Mouse (Mus musculus) neural tube, embryonic 12.5 days (tissue): ENCODE measurements around the gene Kcnq5. TPM values are rescaled to one million over a fixed set of nuclear protein-coding genes. Genes with fewer than 3 reads are reported as not detected.

ENCODE experiments used
- ATAC-seq: fragments of 200-750 bp; cut with Nextera tagmentation; 2 replicates; pipeline ENCODE4 v1.8.0; 2017; ENCODE audit warnings: low read depth, mild to moderate bottlenecking, moderate TSS enrichment, moderate library complexity; ENCODE audit not compliant: low FRiP score
- H3K27ac ChIP-seq: fragments of 300-500 bp; sonication (generic); 2 replicates; pipeline ENCODE4 v1.5.1; 2016
- H3K27me3 ChIP-seq: fragments of 300-500 bp; sonication (generic); replicated peaks from 2 replicates; pipeline ENCODE4 v1.6.1; 2016; ENCODE audit warnings: mild to moderate bottlenecking
- H3K36me3 ChIP-seq: fragments of 300-500 bp; sonication (generic); 2 replicates; pipeline ENCODE4 v1.6.1; 2016; ENCODE audit warnings: mild to moderate bottlenecking
- H3K4me1 ChIP-seq: fragments of 300-500 bp; sonication (generic); 2 replicates; pipeline ENCODE4 v1.6.1; 2016
- H3K4me2 ChIP-seq: fragments of 300-500 bp; sonication (generic); replicated peaks from 2 replicates; pipeline ENCODE4 v1.6.1; 2016; ENCODE audit warnings: mild to moderate bottlenecking
- H3K4me3 ChIP-seq: fragments of 300-500 bp; sonication (generic); 2 replicates; pipeline ENCODE4 v1.5.1; 2016
- H3K9ac ChIP-seq: fragments of 300-500 bp; sonication (generic); 2 replicates; pipeline ENCODE4 v1.6.1; 2016; ENCODE audit warnings: mild to moderate bottlenecking
- H3K9me3 ChIP-seq: fragments of 300-500 bp; sonication (generic); 2 replicates; pipeline ENCODE4 v1.6.1; 2016; ENCODE audit warnings: mild to moderate bottlenecking
- WGBS: fragments of 180-500 bp; shearing (Covaris S2); methylation state at CpG from one replicate; pipeline ENCODE4 v1.1.7; 2016; 5-methylcytosine and 5-hydroxymethylcytosine counted together
- polyA plus RNA-seq: library from polyadenylated mRNA; unstranded; fragments of >200 nt; fragmentation: Nextera tagmentation; extraction: Ambion mirVana; gene quantifications from 2 replicates; pipeline ENCODE4 v1.2.1, GENCODE M21; 2016

The Kcnq5 gene
- polyA plus RNA-seq, 1 experiment from 2014 or later, result 1.7 TPM

DNA sequence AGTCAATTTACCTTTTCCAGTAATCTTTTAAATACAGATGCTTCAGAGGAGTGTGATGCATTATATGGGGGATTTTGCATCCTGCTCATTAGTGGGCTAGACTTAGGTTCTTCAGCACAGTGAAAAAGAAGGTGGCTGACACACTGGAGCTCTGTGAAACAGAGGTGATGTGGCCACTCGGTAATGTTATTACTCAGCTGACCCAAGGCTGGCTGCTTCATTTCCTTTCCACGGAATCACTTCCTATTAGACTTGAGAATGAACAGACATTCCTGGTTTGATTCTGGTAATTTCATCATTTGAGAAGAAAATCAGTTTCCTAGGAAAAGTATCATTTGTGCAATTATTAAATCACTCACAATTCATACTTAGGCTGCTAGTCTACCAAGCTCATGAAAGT is 249.0 kb downstream of the Kcnq5 start:
- no peak for ATAC-seq
- H3K4me1 ChIP-seq, result no peaks in the 10 kb centered on the region
- H3K27me3 ChIP-seq, result no peaks in the 10 kb centered on the region
- WGBS, result 87% methylated on average over 2 of the region's 2 CpGs
- H3K9ac ChIP-seq, result no peak overlapping the region
- no peak overlapping the region for H3K4me3 ChIP-seq
- no peaks in the 10 kb centered on the region for H3K36me3 ChIP-seq
- no peaks in the 10 kb centered on the region for H3K9me3 ChIP-seq
- no peak overlapping the region for H3K4me2 ChIP-seq
- no peak overlapping the region for H3K27ac ChIP-seq

DNA sequence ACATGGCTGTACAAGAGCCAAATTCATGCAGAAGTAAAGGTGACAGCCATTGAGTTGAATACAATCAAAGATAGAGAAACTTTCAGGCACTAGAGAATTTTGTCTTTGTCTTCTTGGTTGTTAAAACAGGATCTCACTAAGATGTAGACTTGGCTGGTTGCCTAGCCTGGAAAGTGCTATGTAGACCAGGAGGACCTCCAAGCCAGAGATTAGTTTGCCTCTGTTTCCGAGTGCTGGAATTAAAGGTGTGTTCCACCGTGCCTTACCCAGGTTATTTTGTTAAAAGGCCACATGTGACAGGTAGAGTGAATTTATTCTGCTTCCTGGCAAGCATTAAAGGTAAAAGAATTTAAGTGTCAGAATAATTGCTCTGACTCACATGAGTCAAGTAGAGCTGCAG is 271.3 kb downstream of the Kcnq5 start:
- no peak overlapping the region for H3K9ac ChIP-seq
- H3K4me2 ChIP-seq, result no peak overlapping the region
- no peak overlapping the region for H3K27ac ChIP-seq
- no peaks in the 10 kb centered on the region for H3K27me3 ChIP-seq
- H3K4me1 ChIP-seq, result no peaks in the 10 kb centered on the region
- ATAC-seq, result no peak
- WGBS, result 84% methylated on average over 2 of the region's 2 CpGs
- H3K36me3 ChIP-seq, result no peaks in the 10 kb centered on the region
- H3K9me3 ChIP-seq, result no peaks in the 10 kb centered on the region
- no peak overlapping the region for H3K4me3 ChIP-seq

DNA sequence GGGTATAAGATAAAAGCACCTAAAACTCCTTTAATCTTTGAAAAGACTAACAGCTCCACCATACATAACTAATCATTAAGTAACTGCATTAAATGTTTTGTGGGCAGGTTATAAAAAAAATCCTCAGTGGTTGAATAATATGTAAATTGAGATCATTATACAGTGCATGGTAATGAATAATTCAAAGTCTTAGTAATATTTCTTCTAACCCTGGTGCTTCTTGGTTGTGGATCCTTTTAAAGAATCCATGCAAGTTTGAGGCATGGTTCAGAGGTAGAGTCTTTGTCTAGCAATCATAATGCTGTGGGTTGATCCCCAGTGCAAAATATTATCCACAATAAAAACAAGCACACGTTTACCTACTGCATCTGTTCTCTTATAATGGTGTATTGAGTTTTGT is 272.8 kb downstream of the Kcnq5 start:
- no peaks in the 10 kb centered on the region for H3K27me3 ChIP-seq
- H3K4me3 ChIP-seq, result no peak overlapping the region
- no peak overlapping the region for H3K4me2 ChIP-seq
- no peak overlapping the region for H3K9ac ChIP-seq
- no peaks in the 10 kb centered on the region for H3K4me1 ChIP-seq
- no peaks in the 10 kb centered on the region for H3K36me3 ChIP-seq
- no peak for ATAC-seq
- WGBS, result 80% methylated on average over 1 of the region's 1 CpGs
- H3K27ac ChIP-seq, result no peak overlapping the region
- H3K9me3 ChIP-seq, result no peaks in the 10 kb centered on the region

DNA sequence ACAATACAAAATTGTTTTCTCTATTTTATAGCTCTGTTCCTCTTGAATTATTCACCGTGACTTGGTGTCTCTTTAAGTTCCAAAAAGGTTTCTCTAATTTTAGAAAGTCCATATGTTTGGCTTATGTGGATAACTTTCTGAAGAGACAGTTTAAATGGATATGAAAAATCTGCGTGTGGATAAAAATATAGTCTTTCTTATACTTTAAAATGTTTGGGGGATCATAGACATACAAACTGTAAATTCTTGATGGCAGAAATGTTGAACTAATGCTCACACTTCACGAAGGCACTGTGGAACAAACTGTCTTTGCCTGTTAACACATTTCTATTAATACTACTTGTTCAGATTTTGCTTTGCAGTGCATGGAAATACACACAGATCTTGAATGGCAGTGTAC is 277.3 kb downstream of the Kcnq5 start:
- no peak for ATAC-seq
- no peaks in the 10 kb centered on the region for H3K9me3 ChIP-seq
- WGBS, result 93% methylated on average over 3 of the region's 3 CpGs

DNA sequence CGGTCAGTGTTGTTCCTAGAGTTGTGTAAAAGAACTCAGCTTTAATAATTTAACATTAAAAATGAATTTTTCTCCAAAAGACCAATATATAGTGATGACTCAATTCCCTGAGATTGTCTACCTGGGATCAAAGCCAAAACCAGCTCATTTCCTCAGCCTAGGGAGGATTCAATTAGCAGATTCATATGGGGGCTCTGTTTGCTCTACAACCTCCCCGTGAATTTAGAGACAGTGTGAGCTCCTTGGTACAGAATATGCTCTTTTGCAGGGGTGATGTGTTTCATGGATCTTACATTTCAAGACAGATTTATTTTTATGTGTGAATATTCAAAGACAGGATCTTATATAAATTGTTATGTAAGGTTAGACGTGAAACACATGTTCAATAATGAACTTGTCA is 284.9 kb downstream of the Kcnq5 start:
- Histone ChIP-seq H3K36me3 (no peaks in the 10 kb centered on the region), H3K9ac (no peak overlapping the region), H3K4me1 (no peaks in the 10 kb centered on the region), H3K4me3 (no peak overlapping the region), H3K4me2 (no peak overlapping the region), H3K9me3 (no peaks in the 10 kb centered on the region), H3K27me3 (no peaks in the 10 kb centered on the region), H3K27ac (no peak overlapping the region)
- whole genome bisulfite sequencing, result 88% methylated on average over 3 of the region's 3 CpGs
- no peak for ATAC-seq

More for the DNA sequence above, 277.3 kb downstream of the Kcnq5 start:
- Histone ChIP-seq H3K27ac (no peak overlapping the region), H3K4me2 (no peak overlapping the region), H3K27me3 (no peaks in the 10 kb centered on the region), H3K9ac (no peak overlapping the region), H3K36me3 (no peaks in the 10 kb centered on the region), H3K4me1 (no peaks in the 10 kb centered on the region), H3K4me3 (no peak overlapping the region)

DNA sequence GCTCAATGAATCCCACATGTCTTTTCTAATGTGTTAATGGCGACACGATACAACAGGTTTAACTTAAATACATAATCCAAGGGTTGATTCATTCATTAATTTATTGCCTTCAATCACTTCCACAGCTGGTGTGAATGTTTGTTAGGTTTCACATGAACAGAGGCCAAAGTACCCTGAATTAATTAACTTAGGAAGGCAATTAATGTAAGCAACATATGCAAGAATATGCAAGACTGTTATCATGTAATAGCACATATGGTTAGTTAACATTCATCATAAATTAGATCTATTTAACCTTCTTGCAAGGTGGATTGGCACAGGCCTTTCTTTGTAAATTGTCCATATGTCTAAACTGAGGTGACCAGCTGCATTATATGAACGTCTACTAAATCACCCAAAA is 300.9 kb downstream of the Kcnq5 start:
- no peaks in the 10 kb centered on the region for H3K4me1 ChIP-seq
- no peak overlapping the region for H3K27ac ChIP-seq
- no peak overlapping the region for H3K4me2 ChIP-seq
- H3K27me3 ChIP-seq, result no peaks in the 10 kb centered on the region
- 82% methylated on average over 3 of the region's 3 CpGs for WGBS
- no peak overlapping the region for H3K4me3 ChIP-seq
- no peak overlapping the region for H3K9ac ChIP-seq
- no peaks in the 10 kb centered on the region for H3K9me3 ChIP-seq
- ATAC-seq, result no peak
- no peaks in the 10 kb centered on the region for H3K36me3 ChIP-seq

DNA sequence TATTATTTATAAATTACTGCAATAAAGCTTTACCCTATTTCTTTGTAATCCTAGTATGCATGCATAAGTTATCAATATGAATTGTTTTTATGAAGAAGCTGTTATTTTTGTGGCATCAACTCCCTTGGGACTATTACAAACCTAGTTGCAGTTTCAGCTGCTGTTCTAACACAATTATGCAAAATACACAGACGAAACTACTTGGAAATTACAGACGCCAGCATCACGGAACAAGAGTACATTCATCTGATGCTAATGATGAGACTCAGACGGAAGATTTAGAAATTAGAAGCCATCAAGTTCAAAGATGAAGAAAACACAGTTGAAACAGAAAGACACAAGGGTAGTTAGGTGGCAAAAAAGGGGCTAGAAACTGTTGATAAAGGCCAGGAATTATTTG is 310.9 kb downstream of the Kcnq5 start:
- no peaks in the 10 kb centered on the region for H3K9me3 ChIP-seq
- no peaks in the 10 kb centered on the region for H3K27me3 ChIP-seq
- ATAC-seq, result no peak
- no peak overlapping the region for H3K9ac ChIP-seq
- H3K36me3 ChIP-seq, result no peaks in the 10 kb centered on the region
- no peak overlapping the region for H3K4me3 ChIP-seq
- 69% methylated on average over 4 of the region's 4 CpGs for WGBS
- H3K4me1 ChIP-seq, result no peaks in the 10 kb centered on the region
- H3K4me2 ChIP-seq, result no peak overlapping the region
- no peak overlapping the region for H3K27ac ChIP-seq

DNA sequence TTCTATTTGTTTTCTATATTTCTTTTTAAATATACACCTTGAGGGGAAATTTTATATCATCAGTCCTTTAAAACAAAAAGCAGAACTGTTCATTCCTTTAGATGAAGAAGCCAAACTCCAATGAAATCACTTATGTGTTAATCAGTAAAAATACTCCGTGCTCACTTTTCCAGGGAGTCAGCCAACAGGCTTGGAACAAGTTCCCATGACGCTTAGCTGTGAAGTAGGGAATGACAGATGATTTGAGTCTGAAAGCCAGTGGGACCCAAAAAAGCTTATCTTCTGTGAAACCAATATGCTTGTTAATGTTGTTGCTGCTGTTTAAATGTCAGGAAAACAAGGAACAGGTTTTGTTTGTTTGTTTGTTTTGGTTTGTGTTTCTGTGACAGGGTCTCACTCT is 326.3 kb downstream of the Kcnq5 start:
- Histone ChIP-seq H3K27ac (no peak overlapping the region), H3K4me3 (no peak overlapping the region), H3K36me3 (no peaks in the 10 kb centered on the region), H3K9ac (no peak overlapping the region), H3K4me1 (no peaks in the 10 kb centered on the region), H3K4me2 (no peak overlapping the region), H3K27me3 (no peaks in the 10 kb centered on the region), H3K9me3 (no peaks in the 10 kb centered on the region)
- ATAC-seq, result no peak
- 88% methylated on average over 2 of the region's 2 CpGs for WGBS

DNA sequence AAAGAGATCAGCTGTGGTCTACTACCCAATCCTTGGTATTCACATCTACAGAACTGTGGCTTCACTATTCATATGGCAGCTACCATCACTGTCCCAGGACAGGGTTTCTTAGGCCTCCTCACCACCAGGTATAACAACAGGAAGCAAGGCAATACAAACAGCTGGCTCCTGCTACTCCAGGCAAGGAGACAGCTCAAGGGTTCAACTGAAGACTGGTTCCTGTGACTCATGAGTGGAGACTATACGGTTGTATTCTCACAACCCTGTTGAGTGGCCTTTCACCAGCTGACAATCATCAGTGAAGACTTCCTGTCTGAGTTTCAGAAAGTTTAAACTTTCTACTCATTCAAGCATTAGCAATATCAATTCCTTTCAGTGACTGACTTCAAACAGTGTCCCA is 327.7 kb downstream of the Kcnq5 start:
- Histone ChIP-seq H3K36me3 (no peaks in the 10 kb centered on the region), H3K9ac (no peak overlapping the region), H3K4me1 (no peaks in the 10 kb centered on the region), H3K27ac (no peak overlapping the region), H3K4me2 (no peak overlapping the region), H3K27me3 (no peaks in the 10 kb centered on the region), H3K4me3 (no peak overlapping the region), H3K9me3 (no peaks in the 10 kb centered on the region)
- ATAC-seq, result no peak
- WGBS, result 80% methylated on average over 1 of the region's 1 CpGs

DNA sequence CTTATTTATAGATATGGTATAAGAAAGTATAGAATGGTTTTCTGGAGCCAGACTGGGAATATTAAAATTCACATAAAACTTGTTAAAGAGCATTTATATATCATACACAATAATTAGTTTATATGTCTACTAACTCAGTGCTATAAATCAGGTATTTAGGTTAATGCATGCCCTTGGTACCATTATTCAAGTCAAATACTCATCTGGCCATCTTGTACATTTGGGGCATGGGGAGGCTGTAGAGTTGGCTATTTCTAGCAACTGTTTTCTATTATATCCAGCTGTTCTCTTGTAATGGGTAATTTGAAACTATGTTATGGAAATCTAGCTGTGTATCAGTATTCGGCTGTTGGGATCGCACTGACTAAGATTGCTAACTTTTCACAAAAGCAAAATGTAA is 339.3 kb downstream of the Kcnq5 start:
- H3K9ac ChIP-seq, result no peak overlapping the region
- H3K27me3 ChIP-seq, result no peaks in the 10 kb centered on the region
- H3K27ac ChIP-seq, result no peak overlapping the region
- no peaks in the 10 kb centered on the region for H3K9me3 ChIP-seq
- no peaks in the 10 kb centered on the region for H3K4me1 ChIP-seq
- no peak overlapping the region for H3K4me3 ChIP-seq
- ATAC-seq, result no peak
- H3K4me2 ChIP-seq, result no peak overlapping the region
- 91% methylated on average over 2 of the region's 2 CpGs for WGBS
- no peaks in the 10 kb centered on the region for H3K36me3 ChIP-seq

DNA sequence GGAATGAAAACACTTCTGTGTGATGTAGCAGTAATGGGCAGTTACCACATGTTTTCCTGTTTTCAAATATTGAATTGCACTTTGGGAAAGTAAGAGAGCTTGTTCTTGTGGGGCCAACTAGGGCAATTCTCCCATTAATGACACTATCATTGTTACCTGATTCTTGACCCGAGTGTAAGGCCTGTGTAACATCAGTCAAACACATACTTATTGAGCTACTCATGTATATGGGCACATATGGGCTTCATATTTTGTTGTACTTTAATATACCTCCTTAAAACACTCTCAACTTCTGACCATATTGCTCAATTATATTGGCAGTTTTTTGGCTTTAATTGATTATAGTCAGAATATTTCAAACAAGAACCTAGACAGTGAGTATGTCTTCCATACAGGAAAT is 339.7 kb downstream of the Kcnq5 start:
- H3K4me2 ChIP-seq, result no peak overlapping the region
- H3K36me3 ChIP-seq, result no peaks in the 10 kb centered on the region
- H3K27me3 ChIP-seq, result no peaks in the 10 kb centered on the region
- WGBS, result 79% methylated on average over 1 of the region's 1 CpGs
- no peak overlapping the region for H3K9ac ChIP-seq
- H3K4me1 ChIP-seq, result no peaks in the 10 kb centered on the region
- no peak for ATAC-seq
- no peak overlapping the region for H3K27ac ChIP-seq
- no peaks in the 10 kb centered on the region for H3K9me3 ChIP-seq
- no peak overlapping the region for H3K4me3 ChIP-seq

DNA sequence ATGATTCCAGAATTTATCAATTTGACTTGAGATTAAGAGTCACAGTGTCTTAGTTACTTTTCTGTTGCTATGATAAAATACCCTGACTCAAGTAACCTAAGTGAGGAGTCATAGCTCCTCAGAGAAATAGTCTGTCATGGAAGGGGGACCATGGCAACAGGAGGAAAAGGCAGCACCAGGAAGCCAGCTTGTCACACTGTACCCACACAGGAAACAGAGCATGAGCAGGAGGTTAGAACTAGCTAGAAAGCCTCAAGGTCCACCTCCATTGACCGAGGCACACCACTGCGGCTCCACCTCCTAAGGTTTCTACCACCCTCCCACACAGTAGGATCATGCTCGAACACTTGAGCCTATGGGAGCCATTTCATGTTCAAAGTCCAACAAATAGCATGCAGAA is 343.0 kb downstream of the Kcnq5 start:
- Histone ChIP-seq H3K4me1 (no peaks in the 10 kb centered on the region), H3K27ac (no peak overlapping the region), H3K9ac (no peak overlapping the region), H3K27me3 (no peaks in the 10 kb centered on the region), H3K4me2 (no peak overlapping the region), H3K36me3 (no peaks in the 10 kb centered on the region), H3K4me3 (no peak overlapping the region), H3K9me3 (no peaks in the 10 kb centered on the region)
- 87% methylated on average over 3 of the region's 3 CpGs for WGBS
- no peak for ATAC-seq

DNA sequence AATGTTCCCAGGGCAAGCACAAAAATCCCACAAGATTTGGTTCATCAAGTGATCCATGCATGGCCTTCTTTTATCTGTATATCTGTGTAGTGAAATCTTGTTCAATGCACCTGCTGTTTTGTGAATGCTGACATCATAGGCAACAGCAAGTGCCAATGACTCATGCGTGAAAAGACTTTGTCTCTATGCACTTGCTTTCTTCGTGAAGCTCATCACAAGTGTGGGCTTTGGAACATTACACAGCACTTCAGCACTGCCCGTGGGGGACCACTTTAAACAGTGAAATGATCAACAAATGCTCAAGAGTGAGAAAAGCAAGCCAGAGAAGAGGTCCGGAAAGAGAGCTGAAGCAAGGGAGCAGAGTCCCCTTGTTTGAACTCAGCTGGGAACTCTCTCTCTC is 345.1 kb downstream of the Kcnq5 start:
- Histone ChIP-seq H3K9ac (no peak overlapping the region), H3K4me1 (no peaks in the 10 kb centered on the region), H3K4me2 (no peak overlapping the region), H3K4me3 (no peak overlapping the region), H3K27me3 (no peaks in the 10 kb centered on the region), H3K27ac (no peak overlapping the region), H3K36me3 (no peaks in the 10 kb centered on the region), H3K9me3 (no peaks in the 10 kb centered on the region)
- no peak for ATAC-seq
- 72% methylated on average over 4 of the region's 4 CpGs for WGBS

DNA sequence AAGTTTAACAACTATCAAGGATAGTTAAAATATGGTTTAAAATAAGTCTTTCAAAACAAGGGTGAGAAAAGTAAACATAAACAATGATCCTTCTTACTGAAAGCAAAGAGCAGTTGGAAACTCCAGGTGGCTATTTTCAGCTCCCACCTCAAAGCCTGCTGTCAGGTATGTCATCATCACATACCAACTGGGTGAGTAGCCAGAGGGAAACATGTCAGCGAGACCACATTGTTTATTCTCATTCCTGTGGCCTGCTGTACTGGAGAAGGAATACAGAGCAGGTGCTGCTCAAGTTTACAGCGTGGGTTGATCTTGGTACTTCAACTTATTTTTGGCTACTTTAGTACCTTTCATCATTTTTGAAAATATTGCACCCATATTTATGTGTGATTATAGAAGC is 347.8 kb downstream of the Kcnq5 start:
- Histone ChIP-seq H3K27me3 (no peaks in the 10 kb centered on the region), H3K4me3 (no peak overlapping the region), H3K4me1 (no peaks in the 10 kb centered on the region), H3K4me2 (no peak overlapping the region), H3K9ac (no peak overlapping the region), H3K36me3 (no peaks in the 10 kb centered on the region), H3K9me3 (no peaks in the 10 kb centered on the region), H3K27ac (no peak overlapping the region)
- 84% methylated on average over 2 of the region's 2 CpGs for WGBS
- no peak for ATAC-seq
